Mouse (Mus musculus) left cerebral cortex, postnatal 36 days (tissue): ENCODE data around the gene Acoxl. TPM values are rescaled to one million over a fixed set of nuclear protein-coding genes. Genes with fewer than 3 reads are reported as not detected.
A peak's percentile ranks its signal among the peaks of the same experiment; 100 is the strongest.

Experiments used
- DNase-seq, 2 experiments: peaks; one replicate each; pipeline ENCODE4 v3.0.0; 2021 to 2022; ENCODE audit warnings: low spot score in 2 of 2, mixed read lengths in 1 of 2
- intact Hi-C: fragments of 180-260 bp; cut with DNase I; formaldehyde crosslinking; loops from one replicate; pipeline ENCODE4 v1.15.1; 2025
- microRNA-seq: library from miRNA; unstranded; fragments of <30 nt; microRNA quantifications from one replicate; pipeline ENCODE4 v1.2.0, GENCODE M21; 2022
- total RNA-seq, 2 experiments: library from RNA; stranded (reverse); gene quantifications; 2 replicates each; pipeline ENCODE4 v1.2.3; 2021

Acoxl gene
- total RNA-seq, 2 experiments from 2014 or later: not detected

GRCm38 (mm10) chr2:128156557-128157412 is 318.1 kb downstream of the Acoxl start:
- no peak for DNase-seq

GRCm38 (mm10) chr2:128158734-128159410 is 320.2 kb downstream of the Acoxl start:
- intact Hi-C loops: no loop called here
- DNase-seq: no peak

More at GRCm38 (mm10) chr2:128156557-128157412, 318.1 kb downstream of the Acoxl start:
- intact Hi-C loops: no loop called here

- no peak for DNase-seq
- intact Hi-C loops: no loop called here
Observed at GRCm38 (mm10) chr2:128159619-128160125, 321.0 kb downstream of the Acoxl start.

- DNase-seq: no peak
- intact Hi-C loops: no loop called here
Observed at GRCm38 (mm10) chr2:128163177-128163576, 324.5 kb downstream of the Acoxl start.

- DNase-seq: peak; percentile 47 to 58
- intact Hi-C loops: no loop called here
Observed at GRCm38 (mm10) chr2:128166623-128167423, 328.1 kb downstream of the Acoxl start.

GRCm38 (mm10) chr2:128167930-128168329 is 329.3 kb downstream of the Acoxl start:
- intact Hi-C loops: no loop called here
- DNase-seq: no peak

GRCm38 (mm10) chr2:128169486-128169885 is 330.8 kb downstream of the Acoxl start:
- no peak for DNase-seq
- intact Hi-C loops: no loop called here

- intact Hi-C loops: no loop called here
- DNase-seq: no peak
Observed at GRCm38 (mm10) chr2:128169972-128170371, 331.3 kb downstream of the Acoxl start.

- intact Hi-C loops: no loop called here
- no peak for DNase-seq
Observed at GRCm38 (mm10) chr2:128170614-128171013, 331.9 kb downstream of the Acoxl start.

GRCm38 (mm10) chr2:128172266-128172665 is 333.6 kb downstream of the Acoxl start:
- intact Hi-C loops: no loop called here
- DNase-seq: peak in 1 of 2 experiments; percentile 56

Small RNAs within 50 kb of the gene (microRNA-seq; reads per million reads assigned to microRNA genes)
- not detected for gene Gm22411

Other genes with a start within 250 kb of the Acoxl start
- 100 to 1,000 TPM; 106 to 160 TPM for gene Mal, start 182.2 kb upstream of the Acoxl start, total RNA-seq
- under 1 TPM; 0.66 to 0.67 TPM for gene Mall, start 108.9 kb upstream of the Acoxl start, total RNA-seq
- gene Nphp1, start 50.0 kb upstream of the Acoxl start, total RNA-seq: 10 to 100 TPM; 16.9 to 19.7 TPM
- 10 to 100 TPM; 43.6 to 50.5 TPM for gene Mtln, start 46.4 kb upstream of the Acoxl start, total RNA-seq
- under 1 TPM in 1 of 2 experiments, not detected in 1; 0.25 TPM for gene Bub1, start 7.0 kb upstream of the Acoxl start, total RNA-seq